Mouse (Mus musculus) kidney, adult 11 months (tissue): ENCODE measurements around the gene 2610028H24Rik.

ENCODE experiments used
- DNase-seq: peaks from one replicate; pipeline ENCODE4 v3.0.0; 2022

2610028H24Rik gene

DNA sequence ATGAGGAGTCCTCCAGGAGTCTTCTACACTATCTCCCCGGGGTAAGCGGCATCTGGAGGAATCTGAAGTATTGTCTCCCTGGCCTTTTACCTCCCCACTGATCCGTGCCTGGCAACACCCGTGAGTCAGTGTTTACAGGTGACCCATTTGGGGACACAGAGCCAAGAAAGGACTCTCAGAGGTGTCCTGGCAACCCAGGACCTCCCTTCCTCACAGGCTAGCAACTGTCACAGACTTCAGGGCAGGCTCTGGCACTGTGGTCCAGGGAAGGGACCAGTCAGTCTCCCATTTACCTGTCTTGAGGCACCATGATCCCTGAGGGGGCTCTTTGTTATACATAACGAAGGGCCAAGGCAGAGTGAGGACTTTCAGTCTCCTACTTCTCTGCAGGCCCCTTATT is at the start of gene 2610028H24Rik:
Gene 2610028H24Rik (plus strand): TSS at position 231 of the 400 bp plus-strand sequence.
- no peak for DNase-seq

DNA sequence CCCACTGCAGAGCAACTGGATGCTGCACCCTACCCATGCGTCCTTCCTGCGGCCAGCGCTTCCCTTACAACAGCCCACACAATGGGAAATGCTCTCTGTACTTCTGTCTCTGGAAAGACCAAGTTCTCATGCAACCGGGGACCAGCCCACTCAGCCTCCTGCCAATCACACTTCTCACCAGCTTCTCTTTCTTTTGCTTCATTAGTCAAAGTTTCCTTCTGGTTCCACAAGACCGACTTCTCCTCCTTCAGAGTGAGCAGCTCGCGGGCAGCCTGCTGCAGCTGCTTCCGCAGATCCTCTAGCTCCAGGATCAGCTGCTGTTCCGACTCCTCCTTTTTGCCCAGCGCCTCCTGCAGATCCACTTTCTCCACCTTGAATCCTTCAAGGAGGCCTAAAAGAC is 40.4 kb upstream of the 2610028H24Rik start:
- no peak for DNase-seq

DNA sequence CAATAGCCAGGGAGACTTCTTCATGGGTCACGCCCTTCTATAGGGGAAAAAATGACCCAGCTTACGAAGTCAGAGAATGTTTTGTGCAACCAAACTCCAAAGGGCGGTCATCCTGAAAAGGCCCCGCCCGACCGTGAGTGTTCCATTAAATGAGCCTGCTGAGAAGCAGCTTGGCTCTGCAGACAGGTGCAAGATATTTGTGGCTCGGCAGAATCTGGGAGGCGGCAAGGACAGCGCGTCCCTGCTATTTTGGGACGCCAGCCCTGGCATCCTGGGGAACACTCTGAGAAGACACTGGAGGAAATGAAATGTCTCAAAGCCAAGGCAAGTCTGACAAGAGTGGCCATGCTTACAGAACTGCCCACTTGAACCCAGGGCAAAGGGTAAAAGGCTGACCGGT is 32.1 kb upstream of the 2610028H24Rik start:
- peak; percentile 38 for DNase-seq

DNA sequence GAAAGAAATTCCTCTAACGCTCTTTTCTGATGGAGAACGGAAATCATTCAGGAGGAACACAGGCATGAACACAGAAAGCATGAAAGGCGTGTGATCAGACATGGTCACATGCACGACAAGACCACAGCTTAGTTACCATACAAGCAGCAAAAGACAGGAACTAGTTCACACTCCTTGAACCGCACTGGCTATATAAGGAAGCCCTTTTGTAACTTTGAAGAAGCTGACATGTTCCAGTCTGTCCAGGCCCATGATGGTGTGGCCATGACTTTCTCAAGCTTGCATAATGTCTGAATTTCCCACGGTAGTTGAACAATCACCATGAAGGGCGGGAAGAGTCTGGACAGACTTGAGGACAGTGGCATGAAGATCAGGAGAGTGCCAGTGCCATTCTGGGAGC is 23.2 kb upstream of the 2610028H24Rik start:
- DNase-seq = no peak

DNA sequence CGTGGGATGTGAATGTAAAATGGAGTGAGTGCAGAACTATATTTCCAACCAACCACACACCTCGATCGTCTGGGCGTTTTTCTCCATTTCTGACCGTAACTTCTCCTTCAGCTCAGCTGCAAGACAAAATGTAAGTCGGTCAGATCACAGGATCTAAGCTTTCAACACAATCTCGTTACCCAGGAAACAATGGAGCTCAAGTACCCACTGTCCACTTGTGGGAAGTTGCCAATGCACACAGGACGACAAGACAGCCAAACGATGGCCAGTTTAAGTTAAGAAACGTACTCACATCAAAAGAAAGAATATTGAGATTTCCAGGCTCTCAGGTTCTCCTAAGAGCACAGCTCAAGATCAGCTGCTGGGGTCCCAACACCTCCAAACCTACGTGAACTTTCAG is 15.0 kb upstream of the 2610028H24Rik start:
- DNase-seq = no peak

DNA sequence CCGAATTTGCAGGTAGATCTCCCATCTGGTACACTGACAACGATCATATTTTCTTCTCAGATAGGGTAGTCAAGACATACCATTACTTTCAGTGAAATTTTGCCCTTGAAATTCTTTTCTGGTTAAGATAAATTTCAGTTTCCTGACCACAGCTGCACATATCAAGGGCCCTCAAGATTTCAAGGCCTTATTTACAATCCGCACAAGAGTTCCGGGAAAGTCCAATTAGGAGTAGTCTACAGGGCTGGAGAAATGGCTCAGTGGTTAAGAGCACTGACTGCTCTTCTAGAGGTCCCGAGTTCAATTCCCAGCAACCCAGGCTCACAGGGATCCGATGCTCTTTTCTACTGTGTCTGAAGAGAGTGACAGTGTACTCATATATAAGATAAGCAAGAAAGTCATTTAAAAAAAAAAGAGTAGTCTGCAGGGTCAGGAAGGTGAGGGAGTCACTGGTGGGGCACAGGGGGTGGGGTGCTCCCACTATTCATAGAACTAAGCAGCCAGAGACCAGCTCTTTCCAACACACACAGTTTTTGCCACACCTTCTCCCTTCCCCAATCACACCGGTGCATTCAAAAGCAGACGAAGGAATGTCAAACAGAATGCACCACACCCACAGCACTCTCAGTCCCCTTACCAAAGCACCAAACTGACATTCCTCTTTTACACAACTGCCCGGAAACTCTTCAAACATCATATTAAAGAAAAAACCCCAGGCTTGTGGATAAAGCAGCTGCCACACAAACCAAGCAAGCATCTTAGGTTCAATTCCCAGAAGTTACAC is 9.6 kb upstream of the 2610028H24Rik start:
- no peak for DNase-seq

DNA sequence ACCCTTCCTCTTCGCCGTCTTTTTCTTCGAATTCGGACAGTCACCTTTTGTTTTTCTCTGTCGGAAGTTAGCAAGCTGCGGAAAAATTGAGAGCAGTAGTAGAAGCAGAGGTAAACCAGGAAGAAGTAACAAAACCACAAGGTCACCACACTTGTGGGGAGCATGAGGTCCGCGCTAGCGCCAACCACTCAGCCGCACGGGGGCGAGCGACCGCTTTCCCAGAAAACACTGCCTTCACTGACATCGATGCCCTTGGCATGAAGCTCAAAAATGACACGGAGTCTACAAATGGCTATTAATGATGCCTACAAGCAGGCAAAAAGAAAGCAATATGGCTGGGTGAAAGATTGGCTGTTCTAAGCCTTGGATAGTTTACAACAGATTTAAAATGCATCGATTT is 8.6 kb upstream of the 2610028H24Rik start, which contains the start of gene AC141477.1:
Gene AC141477.1 (minus strand): TSS at position 164 of the 400 bp plus-strand sequence.
- no peak for DNase-seq

DNA sequence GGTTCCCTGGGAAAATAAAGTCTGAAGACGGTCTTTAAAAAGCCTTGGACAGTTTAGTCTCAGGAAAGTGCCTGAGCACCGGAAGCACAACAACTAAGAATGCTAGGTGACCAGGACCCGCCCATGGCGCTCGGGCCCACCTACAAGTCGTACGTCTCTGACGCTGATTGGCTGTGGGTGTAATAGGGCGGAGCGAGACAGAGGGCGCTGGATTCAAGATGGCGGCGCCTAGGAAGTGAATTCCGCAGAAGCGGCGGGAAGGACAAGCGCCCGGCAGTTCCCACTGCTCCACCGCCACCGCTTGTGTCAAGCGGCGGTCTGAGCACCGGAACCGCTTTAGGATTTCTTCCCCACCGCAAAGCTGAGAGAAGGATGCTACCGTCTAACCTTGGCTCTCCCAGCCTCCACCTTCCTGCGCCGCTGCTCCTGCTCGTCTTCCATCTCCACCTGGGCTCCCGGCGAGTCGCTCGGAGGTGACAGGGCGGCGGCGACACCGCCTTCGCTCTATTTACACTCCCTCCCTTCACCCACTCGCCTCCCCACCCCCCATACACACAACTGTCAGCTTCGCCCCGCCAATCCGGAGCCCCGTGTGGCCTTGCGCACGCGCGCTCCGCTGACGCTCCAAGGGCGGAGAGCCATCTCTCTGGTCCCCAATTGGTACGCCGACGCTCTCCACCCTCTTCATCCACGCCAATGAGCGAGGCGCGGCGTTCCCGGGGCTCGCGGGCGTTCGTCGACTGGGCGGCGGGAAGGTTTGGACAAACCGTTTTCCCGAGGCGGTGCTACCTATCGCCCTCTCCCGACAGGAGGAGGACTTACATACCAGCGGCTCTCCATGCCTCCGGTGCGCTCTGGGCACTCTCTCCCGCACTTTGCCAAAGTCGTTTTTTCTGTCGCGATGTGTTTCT is 6.4 kb upstream of the 2610028H24Rik start, which contains the start of gene Pcnt:
Gene Pcnt (minus strand): TSS at position 609 of the 911 bp plus-strand sequence.
- DNase-seq = peak; percentile 97

DNA sequence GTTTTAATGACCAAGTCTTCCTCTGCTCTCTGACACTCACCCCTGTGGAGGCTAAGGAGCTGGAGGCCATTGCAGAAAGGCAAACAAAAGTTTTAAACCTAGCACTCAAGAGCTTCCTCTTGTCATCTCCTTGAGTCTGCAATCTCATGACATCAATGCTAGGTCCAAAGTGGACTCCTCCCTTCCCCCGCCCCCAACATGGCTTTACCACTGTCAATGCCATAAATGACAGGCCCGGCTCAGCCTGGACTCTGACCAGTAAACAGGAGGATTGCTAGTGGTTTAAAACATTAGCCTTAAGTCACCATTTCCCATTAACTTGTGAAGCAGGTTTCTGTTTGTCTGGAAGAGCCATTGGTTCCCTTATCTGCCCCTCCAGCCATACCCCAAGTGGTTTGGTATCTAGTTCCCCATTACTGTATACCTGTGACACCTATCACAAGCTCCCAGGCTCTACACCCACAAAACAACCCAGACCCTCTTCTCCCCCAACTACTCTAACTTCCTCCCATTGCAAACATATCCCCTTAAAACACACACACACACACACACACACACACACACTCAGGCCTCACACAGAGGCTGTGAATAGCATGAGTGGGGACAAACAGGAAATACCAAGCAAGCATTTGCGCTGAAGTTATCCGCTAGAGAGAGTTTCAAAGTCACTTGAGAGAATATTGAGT is 2.7 kb upstream of the 2610028H24Rik start:
- DNase-seq = no peak

DNA sequence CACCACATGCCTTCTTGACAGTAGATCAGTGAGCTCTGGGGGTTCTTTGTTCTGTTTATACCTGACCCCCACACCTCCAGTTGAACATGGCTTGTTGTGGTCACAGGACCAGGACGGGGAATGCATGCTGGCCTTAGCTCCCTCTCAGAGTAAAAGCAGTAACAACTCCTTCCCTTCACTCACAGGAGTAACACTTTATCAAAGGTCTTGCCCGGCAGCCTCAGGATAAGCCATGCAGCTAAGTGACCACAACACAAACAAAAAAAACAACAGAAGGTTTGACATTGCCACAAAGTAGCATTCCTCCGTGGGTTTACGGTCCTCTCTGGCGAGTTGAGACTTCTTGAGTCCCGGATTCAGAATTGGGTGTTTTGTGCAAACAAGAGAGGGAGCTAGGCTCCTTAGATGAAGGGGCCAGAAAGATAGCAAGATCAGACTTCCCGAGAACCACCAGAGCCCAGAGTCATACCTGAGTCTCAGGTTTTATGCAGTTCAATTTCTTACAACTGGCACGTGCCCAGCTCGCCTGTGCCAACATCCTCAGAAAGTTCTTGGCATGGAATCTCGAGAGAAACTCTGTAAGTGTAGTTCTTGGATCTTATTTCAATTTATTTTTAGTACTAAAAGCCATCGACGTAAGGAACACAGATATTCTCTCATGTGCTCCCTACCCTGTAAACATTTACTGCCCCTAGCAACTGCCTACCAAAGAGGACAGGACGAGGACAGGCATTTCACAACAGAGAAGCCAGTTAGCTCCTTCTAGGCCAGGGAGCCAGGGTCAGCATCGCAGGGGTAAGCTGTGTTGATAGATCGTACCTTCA is 1.3 kb upstream of the 2610028H24Rik start:
- no peak for DNase-seq

DNA sequence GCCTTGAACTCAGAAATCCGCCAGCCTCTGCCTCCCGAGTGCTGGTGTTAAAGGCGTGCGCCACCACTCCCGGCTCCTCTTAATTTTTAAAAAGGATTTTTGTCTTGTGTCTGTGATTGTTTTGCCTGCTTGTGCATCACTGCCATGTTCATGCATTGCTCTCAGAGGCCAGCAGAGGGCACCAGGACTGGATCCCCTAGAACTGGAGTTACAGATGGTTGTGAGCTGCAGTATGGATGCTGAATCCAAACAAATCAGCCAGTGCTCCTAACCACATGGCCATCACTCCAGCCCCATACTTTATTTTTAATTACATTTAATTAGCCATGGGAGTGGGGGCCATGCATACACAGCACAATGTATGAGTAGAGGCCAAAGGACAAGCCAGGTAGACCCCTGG is 6.4 kb downstream of the 2610028H24Rik start:
- peak; percentile 30 for DNase-seq

DNA sequence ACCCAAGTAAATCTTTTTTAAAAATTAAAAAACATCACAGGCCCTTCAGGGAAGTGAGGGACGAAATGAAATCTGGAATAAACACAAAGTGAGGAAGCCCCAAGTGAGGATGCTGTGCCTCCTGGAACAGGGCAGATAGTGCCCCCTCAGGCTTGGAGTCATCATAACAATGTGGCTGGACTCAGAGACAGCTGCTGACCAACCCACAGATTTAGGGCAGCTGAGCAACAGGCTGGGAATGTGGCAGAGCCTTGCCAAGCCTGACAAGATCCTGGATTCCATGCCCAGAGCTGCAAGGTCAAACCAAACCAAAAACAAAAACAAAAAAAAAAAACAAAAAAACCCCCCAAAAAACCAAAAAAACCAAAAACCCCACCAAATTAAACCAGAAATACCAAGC is 12.4 kb downstream of the 2610028H24Rik start:
- DNase-seq = no peak

DNA sequence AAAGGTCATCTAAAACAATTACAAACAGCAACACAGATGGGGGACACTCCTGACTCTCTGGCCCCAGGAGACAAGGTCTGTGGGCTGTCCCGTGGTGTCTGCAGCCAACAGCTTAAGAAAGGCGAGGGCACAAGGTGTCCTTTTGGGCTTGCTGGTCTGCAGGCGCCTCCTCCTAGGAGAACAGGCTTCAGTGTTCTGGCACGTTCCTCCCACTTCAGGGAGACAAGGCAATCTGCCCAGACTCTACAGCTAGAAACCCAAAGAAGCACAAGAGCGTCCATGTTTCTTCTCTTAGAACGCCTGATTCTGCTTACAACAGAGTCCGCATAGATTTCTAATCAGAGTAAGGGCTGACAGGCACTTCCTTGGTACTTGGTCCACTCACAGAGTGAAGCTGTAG is 13.4 kb downstream of the 2610028H24Rik start:
- DNase-seq = no peak

DNA sequence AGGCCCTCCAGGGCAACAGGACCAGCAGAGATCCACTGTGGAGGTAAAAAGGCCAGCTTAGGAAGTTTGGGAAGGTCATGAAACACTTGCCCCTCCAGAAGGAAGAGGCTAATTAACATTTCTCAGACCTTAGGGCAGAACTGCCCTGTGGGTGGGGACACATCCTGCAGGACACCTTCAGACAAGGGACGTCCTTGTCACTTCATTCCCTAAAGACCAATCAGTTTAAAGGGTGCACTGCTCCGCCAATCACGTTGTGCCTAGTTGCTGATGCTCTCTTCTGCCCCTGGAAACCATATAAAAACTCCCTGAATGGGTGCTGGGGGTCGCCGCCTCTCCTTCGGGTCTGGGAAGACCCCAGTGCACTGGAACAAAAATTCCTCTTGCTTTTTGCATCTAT is 13.8 kb downstream of the 2610028H24Rik start:
- no peak for DNase-seq

DNA sequence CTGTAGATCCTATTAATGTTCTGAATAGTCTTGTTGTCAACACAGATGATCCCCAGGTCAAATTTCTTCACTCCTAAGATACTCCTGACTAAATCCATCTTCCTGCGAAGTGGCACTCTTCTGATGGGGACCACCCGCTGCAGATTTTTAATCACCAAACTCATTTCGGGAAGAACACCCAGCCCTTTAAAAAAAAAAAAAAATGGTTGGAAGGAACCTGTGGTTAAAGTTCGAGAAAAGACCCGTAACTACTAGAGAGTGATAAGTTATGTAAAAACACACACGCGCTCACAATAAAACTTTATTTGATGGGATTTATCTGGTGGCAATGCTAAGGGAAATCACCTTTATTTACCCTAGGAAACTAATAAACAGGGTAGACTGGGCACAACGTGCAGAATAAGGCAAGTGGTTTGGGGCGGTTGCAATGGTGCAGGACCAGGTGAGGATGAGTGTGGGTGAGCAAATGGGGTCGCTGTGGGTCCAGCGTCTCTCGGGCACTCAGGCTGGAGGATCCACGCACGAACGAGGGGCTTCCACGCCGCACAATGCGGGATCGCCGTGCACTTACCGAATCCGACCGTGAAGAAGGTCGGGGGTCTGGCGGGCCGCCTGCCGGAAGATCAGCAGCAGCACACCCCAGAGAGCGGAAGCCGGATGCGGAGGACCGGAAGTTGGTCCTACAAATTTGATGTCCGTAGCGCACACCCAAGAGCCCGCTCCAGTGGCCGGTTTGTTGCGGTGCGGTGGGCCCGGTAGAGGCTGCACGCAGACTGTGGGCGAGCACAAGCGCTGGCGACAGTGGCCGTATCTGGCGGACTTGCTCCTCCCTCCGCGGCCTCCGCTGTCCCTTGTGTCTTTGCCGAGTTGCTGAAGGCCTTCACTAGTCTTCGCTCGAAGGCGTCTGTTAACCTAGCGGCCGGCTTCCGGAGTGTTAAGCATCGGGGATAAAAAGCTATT is 19.6 kb downstream of the 2610028H24Rik start, which contains the start of the genes Mcm3ap and Ybey:
Gene Mcm3ap (plus strand): TSS at position 725 of the 960 bp plus-strand sequence.
Gene Ybey (minus strand): TSS at position 912 of the 960 bp plus-strand sequence.
- peak; percentile 79 for DNase-seq

DNA sequence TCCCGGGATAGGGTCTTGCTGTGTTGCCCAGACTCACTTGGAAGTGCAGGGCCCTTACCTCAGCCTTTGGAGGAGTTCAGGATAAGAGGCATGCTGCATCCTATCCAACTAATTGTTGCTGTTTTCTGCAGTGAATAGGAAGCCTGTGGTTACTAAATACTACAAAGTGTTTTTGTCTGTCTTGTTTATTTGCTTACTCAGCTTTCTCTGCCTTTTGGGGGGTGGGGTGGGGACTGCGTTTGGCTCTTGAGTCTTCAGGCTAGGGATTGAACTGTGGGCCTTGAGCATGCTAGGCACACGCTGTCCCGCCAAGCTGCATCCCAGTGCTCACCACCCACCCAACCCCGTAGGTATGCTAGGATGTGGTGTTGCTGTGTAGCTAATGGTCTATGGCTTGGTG is 24.9 kb downstream of the 2610028H24Rik start:
- no peak for DNase-seq

DNA sequence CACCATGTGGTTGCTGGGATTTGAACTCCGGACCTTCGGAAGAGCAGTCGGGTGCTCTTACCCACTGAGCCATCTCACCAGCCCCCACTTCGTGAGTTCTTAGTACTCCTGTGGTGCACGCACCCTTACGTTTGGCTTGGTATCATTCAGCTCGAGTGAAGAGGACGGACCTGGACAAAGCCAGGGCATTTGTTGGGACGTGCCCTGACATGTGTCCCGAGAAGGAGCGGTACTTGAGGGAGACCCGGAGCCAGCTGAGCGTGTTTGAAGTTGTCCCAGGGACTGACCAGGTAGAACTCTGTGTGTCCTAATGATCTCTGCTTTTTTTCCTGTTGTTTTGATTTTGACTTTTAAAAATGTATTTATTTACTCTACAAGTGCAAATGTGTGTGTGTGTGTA is 32.0 kb downstream of the 2610028H24Rik start:
- DNase-seq = no peak

DNA sequence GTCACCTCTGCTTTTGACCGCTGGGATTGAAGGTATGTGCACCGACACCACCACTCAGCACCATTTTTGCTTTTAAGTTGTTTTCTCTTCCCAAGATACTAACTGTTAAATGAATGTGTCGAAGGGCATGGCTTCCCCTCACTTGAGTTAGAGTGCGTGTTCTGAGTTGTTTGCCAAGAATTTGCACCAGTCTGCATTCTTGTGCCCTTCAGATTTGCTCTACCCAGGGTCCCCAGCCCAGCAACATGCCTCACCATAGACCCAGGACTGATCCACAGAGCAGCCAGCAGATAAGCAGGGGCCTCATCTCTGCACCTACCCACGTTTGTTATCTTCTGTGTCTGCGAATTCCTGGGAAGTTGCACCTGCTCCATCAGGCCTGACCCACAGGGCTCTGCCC is 32.6 kb downstream of the 2610028H24Rik start:
- DNase-seq = no peak

DNA sequence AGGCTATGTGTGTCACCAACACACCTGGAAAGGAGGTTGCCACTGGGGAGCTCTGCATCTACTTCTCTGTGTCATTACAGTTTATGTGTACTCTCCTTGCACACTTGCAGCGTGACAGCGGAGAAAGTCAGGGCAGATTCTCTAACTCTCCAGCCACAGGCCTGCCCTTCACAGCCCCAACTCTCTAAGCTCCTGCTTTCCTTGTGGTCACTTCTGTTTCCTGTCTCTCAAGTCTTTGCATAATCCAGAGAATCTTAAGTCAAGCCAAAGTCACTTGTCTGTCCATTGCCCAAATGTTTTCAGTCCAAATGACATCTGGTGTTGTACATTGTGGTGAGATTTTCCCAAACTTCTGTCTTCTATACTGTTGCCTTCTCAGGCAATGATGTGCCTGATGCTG is 37.4 kb downstream of the 2610028H24Rik start:
- DNase-seq = no peak

DNA sequence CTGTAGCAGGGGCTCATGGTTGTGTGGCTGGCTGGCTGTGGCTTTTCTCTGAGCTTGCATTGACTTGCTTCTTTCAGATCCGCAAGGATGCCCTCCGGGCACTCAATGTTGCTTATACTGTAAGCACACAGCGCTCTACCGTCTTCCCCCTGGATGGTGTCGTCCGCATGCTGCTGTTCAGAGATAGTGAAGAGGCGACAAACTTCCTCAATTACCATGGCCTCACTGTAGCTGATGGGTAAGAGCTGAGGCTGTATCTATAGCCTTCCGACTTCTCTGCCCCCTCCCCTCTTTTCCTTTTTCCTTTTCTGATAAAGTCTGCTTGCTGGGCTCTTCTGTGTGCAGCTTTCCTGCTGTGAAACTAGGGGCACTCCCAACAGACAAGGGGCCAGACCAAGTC is 39.4 kb downstream of the 2610028H24Rik start:
- no peak for DNase-seq

DNA sequence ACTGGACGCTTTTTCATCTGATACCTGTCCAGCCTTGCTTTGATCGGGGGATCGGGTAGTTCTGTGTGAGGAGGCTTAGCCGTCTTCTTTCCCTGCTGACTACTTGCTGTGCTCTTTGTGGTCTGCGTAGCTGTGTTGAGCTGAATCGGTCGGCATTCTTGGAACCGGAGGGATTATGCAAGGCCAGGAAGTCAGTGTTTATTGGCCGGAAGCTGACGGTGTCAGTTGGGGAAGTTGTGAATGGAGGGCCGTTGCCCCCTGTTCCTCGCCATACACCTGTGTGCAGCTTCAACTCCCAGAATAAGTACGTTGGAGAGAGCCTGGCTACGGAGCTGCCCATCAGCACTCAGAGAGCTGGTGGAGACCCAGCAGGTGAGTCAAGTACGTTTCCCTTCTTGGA is 40.3 kb downstream of the 2610028H24Rik start:
- DNase-seq = no peak
